Mouse (Mus musculus) adrenal gland, postnatal 10 days (tissue): ENCODE data around the gene Raly. TPM values are rescaled to one million over a fixed set of nuclear protein-coding genes. Genes with fewer than 3 reads are reported as not detected.

Experiments used
- total RNA-seq, 2 experiments: library from RNA; stranded (reverse); gene quantifications; 2 replicates each; pipeline ENCODE4 v1.2.3; 2021

Raly gene
- total RNA-seq, 2 experiments from 2014 or later: 170 to 177 TPM

Other genes starting within 250 kb of the Raly start
- gene 1700003F12Rik, start 244.0 kb upstream of the Raly start, total RNA-seq: under 1 TPM; 0.61 to 0.81 TPM
- gene Actl10, start 239.3 kb upstream of the Raly start, total RNA-seq: not detected
- 1 to 10 TPM; 2.0 to 2.7 TPM for gene Necab3, start 232.2 kb upstream of the Raly start, total RNA-seq
- 10 to 100 TPM; 12.8 to 14.1 TPM for gene E2f1, start 221.2 kb upstream of the Raly start, total RNA-seq
- 10 to 100 TPM; 45.5 to 53.0 TPM for gene Pxmp4, start 187.4 kb upstream of the Raly start, total RNA-seq
- 1 to 10 TPM; 2.5 to 2.7 TPM for gene Zfp341, start 177.8 kb upstream of the Raly start, total RNA-seq
- gene 4930519P11Rik, start 177.7 kb upstream of the Raly start, total RNA-seq: not detected
- 100 to 1,000 TPM; 174 to 180 TPM for gene Chmp4b, start 139.4 kb upstream of the Raly start, total RNA-seq
- not detected for gene Gm14214, start 21.1 kb upstream of the Raly start, total RNA-seq
- gene a, start 306 bp downstream of the Raly start, total RNA-seq: not detected
- gene Eif2s2, start 101.8 kb downstream of the Raly start, total RNA-seq: 100 to 1,000 TPM; 103 to 125 TPM
- 10 to 100 TPM; 25.9 to 37.2 TPM for gene Gm14226, start 227.2 kb downstream of the Raly start, total RNA-seq